In the genomic region with DNA sequence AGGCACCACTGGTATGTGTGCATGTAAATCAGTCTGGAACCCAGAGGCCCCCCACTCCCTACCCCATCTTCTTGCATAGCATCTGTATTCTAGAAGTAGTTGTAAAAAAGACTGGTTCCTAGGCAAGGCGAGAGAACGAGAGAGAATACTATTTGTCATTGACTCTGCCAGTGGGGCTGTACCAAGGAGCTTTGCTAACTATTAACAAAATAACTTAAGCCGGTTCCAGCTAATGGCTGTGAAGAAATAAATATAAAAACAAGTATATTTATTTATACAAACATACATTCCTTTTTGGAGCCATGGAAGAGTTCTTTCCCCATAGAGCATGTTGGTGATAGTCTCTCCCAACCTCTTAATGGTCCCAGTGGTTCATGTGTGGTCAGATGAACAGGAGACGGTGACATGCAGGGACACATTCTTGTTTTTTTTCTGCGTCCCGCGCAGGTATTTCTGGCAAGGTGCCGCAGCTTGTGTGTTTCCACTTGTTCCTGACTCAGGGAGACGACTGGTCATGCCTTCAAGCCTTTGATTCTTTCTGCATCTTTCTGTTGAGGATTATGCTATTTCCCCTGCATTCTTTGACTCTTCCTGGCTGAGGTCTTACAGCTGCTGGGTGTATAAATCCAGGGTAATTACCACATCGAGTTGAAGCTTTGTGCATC, we compare ENCODE assay signal across 13 mouse cellular contexts.
"Had no signal": no experiment of that assay in that cellular context is flagged by ENCODE, and none has a peak within 500 bp of the region (broad histone marks: within the 10 kb centered on the region; RNA-seq: fewer than 3 reads in every experiment).

No protein-coding gene starts in this region.

- ATAC-seq: hindbrain, postnatal 0 days; lung, postnatal 0 days; midbrain, embryonic 13.5 days had no signal

- H3K9me3 ChIP-seq: limb, embryonic 10.5 days; liver, embryonic 15.5 days; midbrain, embryonic 13.5 days had no signal

- H3K4me3 ChIP-seq: layer of hippocampus, adult 2 months; limb, embryonic 10.5 days; liver, embryonic 15.5 days; midbrain, embryonic 13.5 days had no signal

- H3K4me1 ChIP-seq: limb, embryonic 10.5 days had no signal

- H3K4me2 ChIP-seq: liver, embryonic 11.5 days; liver, embryonic 15.5 days; midbrain, embryonic 13.5 days had no signal

- H3K9ac ChIP-seq: liver, embryonic 15.5 days; midbrain, embryonic 13.5 days had no signal

- H3K36me3 ChIP-seq: limb, embryonic 10.5 days; liver, embryonic 15.5 days; midbrain, embryonic 13.5 days had no signal

- DNase-seq: lung, adult 2 months; lung, postnatal 36 days; right cerebral cortex, postnatal 14 days; thymus, adult 18-20 months; thymus, postnatal 14 days had no signal

- H3K27me3 ChIP-seq: liver, embryonic 15.5 days; midbrain, embryonic 13.5 days had no signal

- H3K27ac ChIP-seq: hindbrain, postnatal 0 days; kidney, postnatal 0 days; layer of hippocampus, adult 2 months; limb, embryonic 10.5 days; liver, embryonic 15.5 days; midbrain, embryonic 13.5 days had no signal
